ENCODE assay signal across 13 mouse cellular contexts in genomic region chr7:27277191-27277590, GRCm38 (mm10). TPM values are rescaled to one million over a fixed set of nuclear protein-coding genes. Genes with fewer than 3 reads are reported as not detected.
DNase-seq lines count a peak whose midpoint lies in the region; TF ChIP-seq lines count a peak whose summit lies in the region.
"Had no signal": no experiment of that assay in that cellular context is flagged by ENCODE, and none has a peak within 500 bp of the region (broad histone marks: within the 10 kb centered on the region; RNA-seq: fewer than 3 reads in every experiment).

No protein-coding gene starts in this region.

- no peak overlapping the region for H3K27ac ChIP-seq in layer of hippocampus, adult 2 months
- H3K27ac ChIP-seq in embryonic fibroblast, embryonic 13.5 days (ENCODE audit: insufficient read depth, low read length) = no peak overlapping the region
- H3K27ac ChIP-seq: forebrain, embryonic 10.5 days; limb, embryonic 10.5 days; neural tube, embryonic 12.5 days had no signal

- no peak for TF ChIP-seq POLR2A in embryonic fibroblast, embryonic 13.5 days (IDR thresholded peaks at IDR 0.05; ENCODE audit: low read depth, low read length)

- TF ChIP-seq CTCF in layer of hippocampus, adult 2 months (conservative IDR thresholded peaks at IDR 0.05) = peak; percentile 78
- peak; percentile 35; the same call in 1 of the 2 replicates for TF ChIP-seq CTCF in embryonic fibroblast, embryonic 13.5 days (IDR thresholded peaks at IDR 0.05; ENCODE audit: borderline replicate concordance, insufficient read depth, low read length)

- H3K4me3 ChIP-seq in layer of hippocampus, adult 2 months = no peak overlapping the region
- no peak overlapping the region for H3K4me3 ChIP-seq in embryonic fibroblast, embryonic 13.5 days (ENCODE audit: insufficient read depth, low read length)
- H3K4me3 ChIP-seq: forebrain, embryonic 10.5 days; limb, embryonic 10.5 days; megakaryocyte, embryonic 14.5 days; neural tube, embryonic 12.5 days had no signal

- H3K4me1 ChIP-seq in embryonic fibroblast, embryonic 13.5 days (ENCODE audit: control insufficient read depth, insufficient read depth, low read length) = no peaks in the 10 kb centered on the region
- H3K4me1 ChIP-seq: limb, embryonic 10.5 days; neural tube, embryonic 12.5 days had no signal

- DNase-seq in layer of hippocampus, adult 2 months (ENCODE audit: low spot score in 2 of 2) = no peak
- DNase-seq in layer of hippocampus, postnatal 36 days = no peak
- DNase-seq in A20 (ENCODE audit: low read depth, low spot score) (peak; percentile 44), ES-CJ7 (ENCODE audit: low read depth, low spot score) (peak; percentile 46)
- no peak for DNase-seq in cerebellum, adult 11-12 months
- DNase-seq in embryo, embryonic 9.5 days (ENCODE audit: extremely low spot score) = no peak
- DNase-seq: kidney, postnatal 25 days; right cerebral cortex, postnatal 14 days had no signal

RNA-seq across cellular contexts. Expression of gene Numbl, which starts 19.0 kb away (rescaled TPM):
- 100 to 1,000 TPM; 135 to 148 TPM for total RNA-seq in layer of hippocampus, adult 2 months (2021)
- total RNA-seq in layer of hippocampus, postnatal 36 days (2021) = 100 to 1,000 TPM; 137 to 144 TPM
- polyA plus RNA-seq in embryonic fibroblast, embryonic 13.5 days (2011; ENCODE audit: insufficient read length, low read depth, missing spikeins) = 47.6 and 51.7 TPM in 2 replicates

RNA-seq across cellular contexts. Expression of gene Coq8b, which starts 44.4 kb away (rescaled TPM):
- total RNA-seq in layer of hippocampus, adult 2 months (2021) = 10 to 100 TPM; 36.1 to 37.9 TPM
- 10 to 100 TPM; 33.9 to 36.2 TPM for total RNA-seq in layer of hippocampus, postnatal 36 days (2021)
- 19.4 and 21.6 TPM in 2 replicates for polyA plus RNA-seq in embryonic fibroblast, embryonic 13.5 days (2011; ENCODE audit: insufficient read length, low read depth, missing spikeins)

RNA-seq across cellular contexts. Expression of gene Itpkc, which starts 48.7 kb away (rescaled TPM):
- 1 to 10 TPM; 8.5 to 9.1 TPM for total RNA-seq in layer of hippocampus, adult 2 months (2021)
- 10 to 100 TPM in 1 of 2 experiments, 1 to 10 TPM in 1; 9.3 to 10.1 TPM for total RNA-seq in layer of hippocampus, postnatal 36 days (2021)
- polyA plus RNA-seq in embryonic fibroblast, embryonic 13.5 days (2011; ENCODE audit: insufficient read length, low read depth, missing spikeins) = 8.3 and 8.7 TPM in 2 replicates

Comparison
In these comparisons a context has a peak if more than half of its experiments do, and no peak if none do; other contexts are left out.
1. DNase-seq: peak in A20 (single experiment) and ES-CJ7 (single experiment); none in layer of hippocampus, adult 2 months (0 of 2), layer of hippocampus, postnatal 36 days (0 of 2), cerebellum, adult 11-12 months (single experiment) and embryo, embryonic 9.5 days (single experiment).